ENCODE assay signal across 8 mouse cellular contexts in genomic region chr7:110221586-110222481, GRCm38 (mm10). TPM values are rescaled to one million over a fixed set of nuclear protein-coding genes. Genes with fewer than 3 reads are reported as not detected.
DNase-seq lines count a peak whose midpoint lies in the region; ATAC-seq lines count a peak whose summit lies in the region.

Gene Swap70 (plus strand): TSS chr7:110221711.

- WGBS in hindbrain, embryonic 13.5 days = under 1% methylated on average over 66 of the region's 73 CpGs

- H3K4me3 ChIP-seq in hindbrain, embryonic 13.5 days = peak within 1 kb of the TSS; percentile 80

- peak; percentile 94 for DNase-seq in Muller cell, postnatal 12 days (ENCODE audit: inconsistent ontology term)
- DNase-seq in cerebellum, postnatal 10 days = peak; percentile 86 to 89
- peak; percentile 43 to 63 for DNase-seq in frontal cortex, postnatal 14 days (ENCODE audit: low spot score in 2 of 2)
- DNase-seq in layer of hippocampus, postnatal 25 days (ENCODE audit: extremely low spot score in 1 of 2, low spot score in 1 of 2) = peak; percentile 50 to 58
- DNase-seq in lung, postnatal 25 days (ENCODE audit: low spot score) = peak; percentile 89
- DNase-seq in retina, embryonic 14.5 days (ENCODE audit: low spot score) = peak; percentile 93
- DNase-seq in thymus, postnatal 4 days = peak; percentile 91

- peak within 1 kb of the TSS; percentile 83 for H3K9ac ChIP-seq in hindbrain, embryonic 13.5 days

- no peaks in the 10 kb centered on the region for H3K36me3 ChIP-seq in hindbrain, embryonic 13.5 days

- H3K9me3 ChIP-seq in hindbrain, embryonic 13.5 days = no peaks in the 10 kb centered on the region

- H3K27ac ChIP-seq in hindbrain, embryonic 13.5 days = peak within 1 kb of the TSS; percentile 73

- H3K4me1 ChIP-seq in hindbrain, embryonic 13.5 days (replicated peaks) = peaks cover 13% of the 10 kb centered on the region

- peak within 1 kb of the TSS; percentile 98 for H3K4me2 ChIP-seq in hindbrain, embryonic 13.5 days

- ATAC-seq in hindbrain, embryonic 13.5 days (ENCODE audit: low FRiP score) = peak; percentile 97

- peaks cover 6% of the 10 kb centered on the region; the same call in 1 of the 2 replicates for H3K27me3 ChIP-seq in hindbrain, embryonic 13.5 days

RNA-seq across cellular contexts. Expression of gene Swap70, which starts in this region (rescaled TPM):
- 10.9 and 11.2 TPM in 2 replicates for polyA plus RNA-seq in hindbrain, embryonic 13.5 days (2015; fragmentation: Nextera tagmentation; extraction: Ambion mirVana)
- 10 to 100 TPM in 1 of 2 experiments, 1 to 10 TPM in 1; 9.3 to 12.8 TPM for total RNA-seq in layer of hippocampus, postnatal 25 days (2021)

Comparison
In these comparisons a context has a peak if more than half of its experiments do, and no peak if none do; other contexts are left out.
1. Peak in every context shown above with its lines: DNase-seq, ATAC-seq, H3K4me3 ChIP-seq and H3K27ac ChIP-seq.